Mouse (Mus musculus): ENCODE data around the gene Klf5.

Gene Klf5

GRCm38 (mm10) chr14:99298385-99299021 is at the start of gene Klf5:
Klf5 (plus strand) TSS chr14:99298691.
- peak; percentile 79 to 89 for DNase-seq (ENCODE audit: low spot score in 2 of 2)

DNA sequence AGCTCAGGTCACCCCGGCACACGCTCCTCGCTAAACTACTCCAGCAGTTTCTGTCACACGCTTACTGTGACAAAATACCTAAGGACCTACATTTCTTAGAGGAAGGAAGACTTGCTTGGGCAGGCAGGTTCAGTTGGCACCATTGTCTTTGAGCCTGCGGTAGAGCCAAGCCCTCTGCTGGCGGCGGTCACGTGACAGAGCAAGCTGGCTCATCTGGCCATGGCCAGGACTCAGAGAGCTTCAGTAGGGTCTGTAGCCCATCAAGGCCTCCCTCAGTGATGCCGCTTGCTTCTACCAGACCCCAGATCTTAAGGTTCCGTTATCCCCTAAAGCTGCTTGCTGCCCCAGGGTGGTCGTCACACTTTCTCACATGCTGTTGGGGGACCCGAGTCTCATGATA is 36.5 kb upstream of the Klf5 start:
- no peak for DNase-seq (ENCODE audit: low spot score in 2 of 2)

DNA sequence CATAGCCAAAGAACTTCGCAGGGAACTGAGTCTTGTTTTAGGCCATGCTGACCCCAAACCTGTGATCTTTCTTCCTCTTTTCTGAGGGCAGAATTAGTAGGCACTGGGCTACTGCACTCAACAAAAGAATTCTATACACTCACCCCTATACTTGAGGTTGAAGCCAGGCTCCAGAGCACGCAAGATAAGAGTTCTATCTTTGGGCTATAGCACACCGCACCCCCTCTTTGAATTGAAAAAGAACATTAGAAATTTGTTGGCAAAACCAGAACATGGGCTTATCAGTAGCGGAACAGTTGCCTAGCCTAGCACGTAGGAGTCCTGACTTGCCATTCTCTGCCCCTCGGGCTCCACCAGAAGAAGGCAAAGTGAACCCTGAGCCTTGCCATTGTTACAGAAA is 34.7 kb upstream of the Klf5 start:
- DNase-seq (ENCODE audit: low spot score in 2 of 2) = no peak

GRCm38 (mm10) chr14:99265791-99266190 is 32.7 kb upstream of the Klf5 start:
- DNase-seq (ENCODE audit: low spot score in 2 of 2) = no peak

DNA sequence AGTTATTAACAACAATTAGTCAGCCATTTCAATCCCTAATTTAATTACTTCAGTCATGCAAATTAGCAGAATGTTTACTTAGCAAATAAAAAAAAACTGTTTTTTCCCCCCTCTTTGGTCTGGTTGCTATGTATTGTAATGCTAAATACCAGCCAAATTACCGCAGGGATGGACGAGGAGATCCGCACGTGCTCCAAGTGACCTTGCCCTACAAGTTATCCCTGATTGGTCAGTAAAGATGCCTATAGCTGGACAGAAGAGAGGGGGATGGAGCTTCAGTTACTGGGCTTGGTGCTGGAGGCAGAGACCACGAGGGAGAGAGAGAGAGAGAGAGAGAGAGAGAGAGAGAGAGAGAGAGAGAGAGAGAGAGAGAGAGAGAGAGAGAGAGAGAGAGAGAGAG is 31.7 kb upstream of the Klf5 start:
- no peak for DNase-seq (ENCODE audit: low spot score in 2 of 2)

DNA sequence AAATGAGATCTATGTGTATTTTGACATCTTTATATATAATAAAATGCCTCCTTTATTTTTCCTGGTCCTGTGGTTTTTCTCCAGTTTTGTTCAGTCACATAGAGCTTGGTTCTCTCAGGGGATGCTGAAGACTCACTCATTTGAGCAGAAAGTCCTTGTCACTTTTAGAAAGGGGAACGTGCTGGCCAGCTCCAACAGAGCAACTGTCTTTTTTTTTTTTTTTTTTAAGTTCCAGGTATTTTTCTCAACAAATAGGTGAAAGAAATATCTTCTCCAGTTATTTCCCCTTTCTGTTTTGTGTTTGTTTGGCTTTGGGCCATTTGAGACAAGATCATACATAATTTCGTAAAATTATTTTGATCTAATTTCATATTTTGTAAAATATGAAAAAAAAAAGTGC is 24.4 kb upstream of the Klf5 start:
- no peak for DNase-seq (ENCODE audit: low spot score in 2 of 2)

DNA sequence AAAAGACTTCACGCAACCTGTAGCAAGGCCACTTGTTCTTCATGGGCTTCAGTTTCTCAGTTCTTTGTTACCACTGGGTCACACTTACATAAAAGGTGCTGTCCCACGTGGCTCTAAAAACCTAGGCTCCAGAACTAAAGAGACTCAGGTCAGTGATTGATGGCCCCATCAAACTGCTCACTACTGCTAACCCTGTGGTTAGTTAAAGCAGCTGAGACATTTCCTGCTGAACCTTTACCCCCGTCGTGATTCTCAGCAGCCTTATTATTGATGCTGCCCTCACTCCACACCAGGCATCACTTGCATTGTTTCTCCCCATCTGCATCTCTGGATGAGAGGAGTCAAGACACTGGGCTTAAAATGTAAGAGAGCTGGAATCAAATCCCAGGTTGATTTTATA is 22.7 kb upstream of the Klf5 start:
- DNase-seq (ENCODE audit: low spot score in 2 of 2) = no peak

GRCm38 (mm10) chr14:99278312-99278711 is 20.2 kb upstream of the Klf5 start:
- no peak for DNase-seq (ENCODE audit: low spot score in 2 of 2)

DNA sequence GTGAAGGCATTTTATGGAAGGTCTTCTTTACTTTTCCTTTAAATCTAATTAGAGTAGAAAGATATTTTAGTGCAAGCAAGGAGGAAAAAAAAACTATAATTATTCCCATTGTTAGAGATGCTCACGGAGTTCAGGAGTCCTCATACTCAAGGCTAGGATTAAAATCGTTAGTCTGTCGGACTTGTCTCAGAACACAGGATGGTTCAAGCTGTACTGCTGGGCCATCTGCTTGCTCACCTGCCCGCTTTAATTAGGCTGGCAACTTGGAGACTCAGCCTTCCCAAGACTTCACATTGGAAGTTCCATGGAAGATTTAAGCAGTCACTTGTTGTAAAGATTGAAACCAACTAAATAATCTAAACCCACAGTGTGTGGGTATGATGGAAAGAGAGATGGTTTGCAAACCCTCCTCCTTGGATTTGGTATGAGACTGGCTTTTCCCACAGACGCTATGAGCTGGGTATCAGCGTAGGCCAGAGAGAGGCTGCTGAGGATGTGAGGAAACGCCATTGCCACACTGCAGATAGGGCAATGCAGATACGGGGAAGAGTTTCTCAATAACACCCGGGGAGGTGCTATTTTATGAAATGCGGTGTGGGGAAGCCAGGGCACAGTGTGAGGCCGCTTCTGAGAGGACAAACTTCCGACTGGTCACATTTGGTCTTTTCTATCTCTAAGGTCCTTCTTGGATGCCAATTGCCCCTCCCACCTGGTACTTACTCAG is 19.6 kb upstream of the Klf5 start:
- DNase-seq (ENCODE audit: low spot score in 2 of 2) = peak in 1 of 2 experiments; percentile 31

DNA sequence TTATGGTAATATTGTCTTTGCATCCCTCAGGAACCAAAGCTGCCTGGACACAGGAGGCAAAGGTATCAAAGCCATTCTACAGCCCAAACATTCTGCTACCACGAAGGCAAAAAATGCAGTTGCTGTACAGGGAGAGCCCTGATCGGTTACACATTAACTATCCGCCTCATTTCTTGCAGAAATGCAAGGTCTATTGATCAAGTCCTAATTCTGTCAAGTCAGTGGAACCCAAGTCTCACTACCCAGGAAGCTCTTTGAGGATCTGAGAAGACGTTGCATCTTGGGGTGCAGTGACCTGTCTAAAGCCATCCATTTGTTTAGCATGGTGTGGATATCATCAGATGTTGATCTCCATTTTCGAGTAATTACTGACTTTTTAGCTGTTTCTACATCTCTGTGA is 18.1 kb upstream of the Klf5 start:
- no peak for DNase-seq (ENCODE audit: low spot score in 2 of 2)

GRCm38 (mm10) chr14:99280825-99281433 is 17.6 kb upstream of the Klf5 start:
- DNase-seq (ENCODE audit: low spot score in 2 of 2) = no peak

- no peak for DNase-seq (ENCODE audit: low spot score in 2 of 2)
Observed at GRCm38 (mm10) chr14:99285486-99285885, 13.0 kb upstream of the Klf5 start.

DNA sequence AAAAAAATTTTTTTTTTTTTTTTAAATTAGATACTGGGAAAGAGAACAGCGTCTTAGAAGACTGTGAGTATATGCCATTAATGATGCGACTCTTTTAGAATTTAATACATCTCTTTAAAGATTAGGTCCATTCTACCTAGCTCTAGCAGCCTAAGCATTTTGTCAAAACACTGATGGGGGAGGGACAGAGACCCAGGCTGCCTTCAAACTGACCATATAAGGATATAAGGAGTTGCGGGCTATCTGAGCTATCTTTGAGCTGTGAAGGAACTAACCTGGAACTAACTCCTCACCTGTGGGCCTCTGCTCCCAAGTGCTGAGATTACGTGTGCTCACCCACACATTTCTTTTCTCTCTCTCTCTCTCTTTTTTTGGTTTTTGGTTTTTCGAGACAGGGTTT is 6.3 kb upstream of the Klf5 start:
- no peak for DNase-seq (ENCODE audit: low spot score in 2 of 2)

- no peak for DNase-seq (ENCODE audit: low spot score in 2 of 2)
Observed at GRCm38 (mm10) chr14:99294424-99294823, 4.1 kb upstream of the Klf5 start.

DNA sequence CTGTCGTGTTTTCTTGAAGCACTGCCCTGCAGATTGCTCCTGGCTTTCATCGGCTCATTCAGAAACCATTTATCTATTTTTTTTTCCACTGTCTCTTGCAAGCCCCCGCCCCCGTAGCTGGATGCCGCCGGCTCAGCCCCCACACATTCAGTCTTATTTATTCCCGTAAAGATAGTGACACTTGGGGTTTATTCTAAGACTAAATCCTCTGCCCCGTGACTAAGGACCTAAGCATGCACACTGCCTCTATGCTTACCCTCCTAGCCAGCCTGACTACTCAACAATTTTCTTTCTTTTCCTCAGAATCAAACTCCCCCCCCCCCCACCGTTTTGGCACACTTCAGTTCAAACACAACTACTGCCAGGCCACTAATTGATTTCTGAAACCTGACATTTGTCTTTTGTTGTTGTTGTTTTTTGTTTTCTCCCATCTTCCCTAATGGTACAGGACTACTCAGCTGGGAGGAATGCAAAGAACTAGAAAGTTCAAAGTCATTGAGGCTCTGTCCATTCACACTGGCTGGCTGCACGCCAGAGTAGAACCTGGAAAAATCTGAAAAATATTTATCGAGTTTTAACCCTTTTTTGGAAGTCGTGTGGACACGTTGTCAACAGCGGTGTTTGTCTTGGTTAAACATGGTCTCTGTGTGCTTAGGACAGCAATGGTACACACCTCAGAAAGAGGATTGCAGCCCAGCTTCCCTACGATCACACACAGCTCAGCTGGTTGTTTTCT is 2.7 kb upstream of the Klf5 start:
- no peak for DNase-seq (ENCODE audit: low spot score in 2 of 2)

DNA sequence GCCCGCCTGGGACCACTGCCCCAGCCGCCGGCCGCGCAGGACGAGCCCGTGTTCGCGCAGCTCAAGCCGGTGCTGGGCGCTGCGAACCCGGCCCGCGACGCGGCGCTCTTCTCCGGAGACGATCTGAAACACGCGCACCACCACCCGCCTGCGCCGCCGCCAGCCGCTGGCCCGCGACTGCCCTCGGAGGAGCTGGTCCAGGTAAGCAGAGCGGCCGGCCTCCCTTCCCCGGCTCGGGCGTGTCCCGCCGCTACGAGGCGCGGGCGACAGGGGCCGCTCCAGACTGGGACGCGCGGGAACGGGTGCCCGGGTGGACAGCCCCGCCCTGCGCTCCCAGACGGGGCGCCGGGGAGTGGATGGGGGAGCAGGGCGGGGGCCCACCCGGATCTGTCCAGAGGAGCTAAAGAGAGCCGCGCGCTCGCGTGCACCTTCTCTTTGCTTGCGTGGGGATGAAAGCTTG is 561 bp downstream of the Klf5 start:
- DNase-seq (ENCODE audit: low spot score in 2 of 2) = peak; percentile 60 to 69

DNA sequence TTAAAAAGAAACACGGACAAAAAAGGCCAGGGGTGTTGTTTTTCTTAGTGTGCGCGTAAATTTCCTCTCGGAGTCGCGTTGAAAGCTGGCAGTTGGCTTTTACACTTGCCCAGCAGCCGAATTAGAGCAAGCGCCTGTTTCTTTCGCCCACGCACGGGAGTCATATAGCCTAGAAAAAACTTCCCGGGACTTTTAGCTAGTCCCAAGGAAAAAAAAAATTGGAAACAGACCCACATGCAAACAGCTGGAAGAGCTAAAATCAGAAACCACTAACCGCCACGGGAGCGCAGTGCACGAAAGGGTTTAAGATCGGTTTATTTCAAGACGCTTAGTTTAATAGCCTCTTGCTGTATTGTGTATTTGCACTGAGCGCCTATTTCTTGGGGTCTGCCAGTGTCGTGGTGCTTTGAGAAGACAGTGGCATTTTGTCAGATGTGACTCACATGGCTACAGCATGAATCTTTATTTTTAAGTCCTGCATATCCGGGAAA is 1.3 kb downstream of the Klf5 start:
- DNase-seq (ENCODE audit: low spot score in 2 of 2) = peak in 1 of 2 experiments; percentile 8

DNA sequence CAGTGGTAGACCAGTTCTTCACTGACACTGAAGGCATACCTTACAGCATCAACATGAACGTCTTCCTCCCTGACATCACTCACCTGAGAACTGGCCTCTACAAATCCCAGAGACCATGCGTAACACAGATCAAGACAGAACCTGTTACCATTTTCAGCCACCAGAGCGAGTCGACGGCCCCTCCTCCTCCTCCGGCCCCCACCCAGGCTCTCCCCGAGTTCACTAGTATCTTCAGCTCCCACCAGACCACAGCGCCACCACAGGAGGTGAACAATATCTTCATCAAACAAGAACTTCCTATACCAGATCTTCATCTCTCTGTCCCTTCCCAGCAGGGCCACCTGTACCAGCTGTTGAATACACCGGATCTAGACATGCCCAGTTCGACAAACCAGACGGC is 3.0 kb downstream of the Klf5 start:
- DNase-seq (ENCODE audit: low spot score in 2 of 2) = no peak

GRCm38 (mm10) chr14:99304387-99304786 is 5.9 kb downstream of the Klf5 start:
- DNase-seq (ENCODE audit: low spot score in 2 of 2) = no peak

DNA sequence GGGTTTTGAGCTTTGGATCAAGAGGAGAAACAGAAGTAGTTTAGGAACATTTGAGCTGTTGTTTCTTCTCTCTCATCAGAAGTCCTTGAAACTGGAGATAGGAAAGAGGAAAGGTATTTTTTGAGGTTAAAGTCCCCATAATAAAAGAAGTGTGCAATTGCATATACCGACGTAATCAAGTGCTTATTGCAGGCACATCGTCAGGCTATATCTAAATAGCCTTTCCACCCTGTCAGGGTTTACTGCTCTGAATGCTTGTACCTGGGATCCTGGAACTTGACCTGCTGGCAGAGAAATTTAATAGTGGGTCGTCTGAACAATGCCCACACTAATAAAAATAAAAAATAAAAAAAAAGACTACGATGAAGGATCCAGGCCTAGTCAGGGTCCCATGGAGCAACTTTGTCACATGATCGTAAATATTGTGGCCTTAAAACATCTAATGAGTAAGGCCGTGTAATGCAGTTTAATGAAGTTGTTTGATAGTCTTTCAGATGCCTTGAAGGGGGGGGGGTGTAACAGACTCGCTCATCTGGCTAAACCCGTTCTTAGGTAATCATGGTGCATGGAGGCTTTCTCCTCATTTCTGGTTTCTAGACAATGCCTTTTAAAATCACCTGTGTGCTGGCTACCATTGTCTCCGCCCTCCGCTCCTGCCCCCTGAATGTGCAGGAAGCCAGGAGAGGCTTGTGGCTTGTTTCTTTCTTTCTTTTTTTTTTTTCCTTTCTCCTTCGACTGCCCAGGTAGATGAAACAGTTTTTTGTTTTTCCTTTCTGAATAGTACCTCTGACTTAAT is 6.7 kb downstream of the Klf5 start:
- DNase-seq (ENCODE audit: low spot score in 2 of 2) = no peak

GRCm38 (mm10) chr14:99306410-99306809 is 7.9 kb downstream of the Klf5 start:
- no peak for DNase-seq (ENCODE audit: low spot score in 2 of 2)

All from spleen, postnatal 10 days (tissue).